Mouse (Mus musculus) olfactory bulb, adult 2 months (tissue): ENCODE data around the gene Exosc10.

Experiments
- CTCF ChIP-seq: fragments of 200-500 bp; IDR thresholded peaks from 2 replicates; pipeline ENCODE4 v1.5.1; 2012; ENCODE audit warnings: low read depth, mild to moderate bottlenecking, low read length, moderate library complexity; ENCODE audit not compliant: insufficient read depth
- POLR2A ChIP-seq: fragments of 200-500 bp; IDR thresholded peaks from 2 replicates; pipeline ENCODE4 v1.6.1; 2012; ENCODE audit warnings: mild to moderate bottlenecking, low read depth, low read length, moderate library complexity; ENCODE audit not compliant: insufficient read depth

DNA sequence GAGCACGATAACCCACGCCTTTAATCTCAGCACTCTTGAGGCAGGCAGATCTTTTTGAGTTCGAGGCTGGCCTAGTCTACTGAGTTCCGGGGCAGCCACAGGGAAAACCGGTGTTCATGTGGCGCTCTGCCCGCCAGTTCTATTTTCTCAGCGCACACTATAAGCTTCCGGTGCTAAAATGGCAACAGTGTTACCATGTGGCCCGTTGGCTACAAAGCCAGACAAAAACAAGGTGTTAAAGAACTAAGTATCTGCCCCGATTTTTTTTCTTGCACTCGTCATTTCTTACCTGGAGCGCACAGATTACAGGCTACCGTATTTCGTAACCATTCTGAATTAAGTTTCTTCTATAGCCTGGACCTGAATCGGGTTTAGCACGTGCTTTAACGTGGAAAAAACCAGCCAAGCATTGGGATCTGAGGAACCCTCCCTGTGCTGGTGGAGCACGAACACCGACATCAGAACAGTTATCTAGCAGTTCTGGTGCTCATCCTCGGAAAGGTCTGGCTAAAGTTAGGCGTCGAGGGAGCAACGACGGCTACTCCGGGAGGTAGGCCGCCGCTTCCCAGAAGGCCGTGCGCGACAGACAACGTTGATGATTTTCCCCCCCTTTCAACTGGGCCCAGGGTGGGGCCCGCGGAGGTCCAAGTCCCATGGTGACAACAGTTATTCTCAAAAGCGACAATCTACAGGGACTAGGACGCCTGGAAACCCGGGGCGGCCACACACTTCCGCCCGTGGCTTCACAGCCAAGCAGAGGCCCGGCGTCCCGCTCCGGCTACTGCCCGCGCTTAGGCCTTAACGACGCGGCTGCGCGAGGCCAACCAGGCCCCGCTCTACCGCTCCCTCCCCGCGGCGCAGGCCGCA is 67.8 kb downstream of the Exosc10 start:
- TF ChIP-seq POLR2A (no peak), CTCF (no peak)
